Mouse (Mus musculus) lung, adult 10 weeks (tissue): Measurements from ENCODE around the gene Itgav. TPM values are rescaled to one million over a fixed set of nuclear protein-coding genes. Genes with fewer than 3 reads are reported as not detected.

ENCODE experiments used
- polyA plus RNA-seq: library from polyadenylated mRNA; stranded (reverse); fragments of 350-450 nt; fragmentation: Illumina TruSeq; extraction: RNeasy Lipid Tissue Mini Kit (QIAGEN cat#74804); gene quantifications from one replicate; pipeline ENCODE4 v1.2.3, GENCODE M21; 2014; ENCODE audit warnings: low read depth, low replicate concordance; ENCODE audit not compliant: insufficient read depth

The Itgav gene
- 25.2 TPM for polyA plus RNA-seq

DNA sequence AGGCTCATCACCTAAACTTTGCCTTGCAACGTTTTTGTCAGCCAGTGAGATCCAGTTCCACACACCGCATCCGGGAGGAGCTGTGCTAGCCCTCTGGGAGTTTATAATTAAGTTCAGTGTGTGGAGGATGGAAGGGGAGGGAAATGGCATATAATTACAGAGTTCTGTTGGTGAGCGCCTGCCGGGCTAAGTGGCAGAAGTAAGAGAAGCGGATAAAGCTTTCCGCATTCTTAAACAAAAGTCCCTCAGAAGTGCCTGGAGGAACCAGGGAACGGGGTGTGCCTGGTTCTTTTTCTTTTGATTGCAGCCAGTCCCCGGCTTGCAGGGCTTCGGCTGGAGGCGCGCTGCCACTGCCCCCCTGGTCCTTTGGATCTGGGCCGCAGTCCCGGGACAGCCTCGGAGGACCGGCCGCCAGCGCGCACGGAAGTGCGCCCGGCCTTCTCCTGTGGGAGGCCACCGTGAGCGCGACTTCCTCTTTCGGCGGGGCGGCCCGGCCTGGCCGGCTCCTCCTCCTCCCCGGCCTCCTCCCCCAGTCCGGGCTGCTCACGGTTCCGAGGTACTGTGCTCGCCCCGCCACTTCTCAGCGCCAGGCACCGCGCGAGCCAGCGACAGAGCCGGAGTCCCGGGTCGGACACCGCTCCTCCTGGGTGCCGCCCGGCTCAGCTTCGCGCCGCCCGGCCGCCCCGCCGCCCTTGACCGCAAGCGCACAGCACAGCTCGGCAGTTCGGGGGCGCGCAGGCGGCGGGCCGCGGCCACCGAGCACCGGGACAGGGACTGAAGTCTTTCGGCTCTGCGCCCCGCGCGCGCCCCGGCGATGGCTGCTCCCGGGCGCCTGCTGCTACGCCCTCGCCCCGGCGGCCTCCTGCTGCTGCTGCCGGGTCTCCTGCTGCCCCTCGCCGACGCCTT, at the start of gene Itgav:
TSS of gene Itgav (plus strand) at position 477 of the 906 bp plus-strand sequence.

DNA sequence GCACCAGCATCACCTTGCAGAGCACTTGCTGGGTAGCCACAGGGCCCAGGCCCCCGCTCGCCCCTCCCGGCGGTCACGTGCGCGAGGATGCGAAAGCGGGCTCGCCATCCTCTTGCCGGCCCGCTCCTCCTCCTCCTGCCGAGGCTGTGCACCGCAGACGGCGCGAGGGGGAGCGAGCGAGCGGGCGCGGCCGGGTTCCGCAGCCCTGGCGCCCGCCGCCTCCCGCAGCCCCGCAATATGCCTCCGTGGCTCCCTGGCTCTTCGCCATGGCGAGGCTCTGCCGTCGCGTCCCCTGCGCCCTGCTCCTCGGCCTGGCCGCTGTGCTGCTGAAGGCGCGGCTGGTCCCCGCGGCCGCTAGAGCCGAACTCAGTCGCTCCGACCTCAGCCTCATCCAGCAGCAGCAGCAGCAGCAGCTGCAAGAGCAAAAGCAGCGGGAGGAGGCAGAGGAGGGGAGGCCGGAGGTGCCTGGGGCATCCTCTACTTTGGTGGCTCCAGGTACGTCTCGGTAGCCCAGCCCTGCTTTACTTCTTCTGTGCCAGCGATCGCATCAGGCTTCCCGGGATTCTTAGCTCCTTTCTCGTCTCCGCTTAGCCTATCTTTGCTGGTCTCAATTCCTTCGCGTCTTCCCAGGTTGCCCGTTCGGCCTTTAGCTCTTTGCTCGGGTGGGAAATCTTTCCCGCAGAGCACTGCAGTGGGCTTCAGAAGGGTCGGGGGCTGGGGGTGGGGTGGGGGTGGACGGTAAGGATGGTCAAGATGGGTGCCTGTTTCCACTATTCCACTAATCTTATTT, 88.5 kb downstream of the Itgav start, which contains the start of gene Fam171b:
TSS of gene Fam171b (plus strand) at position 154 of the 790 bp plus-strand sequence.

Other genes with a start within 250 kb of the Itgav start
- 44.9 TPM for gene Zc3h15, start 80.0 kb upstream of the Itgav start, polyA plus RNA-seq
- 0.46 TPM for gene Fam171b, start 88.2 kb downstream of the Itgav start, polyA plus RNA-seq
- not detected for gene Zswim2, start 216.8 kb downstream of the Itgav start, polyA plus RNA-seq
- gene Gm13698, start 231.3 kb downstream of the Itgav start, polyA plus RNA-seq = not detected
- not detected for gene Gm13693, start 237.1 kb downstream of the Itgav start, polyA plus RNA-seq
- gene Gm13695, start 242.9 kb downstream of the Itgav start, polyA plus RNA-seq = not detected
- gene Gm13696, start 248.7 kb downstream of the Itgav start, polyA plus RNA-seq = not detected